Mouse (Mus musculus): ENCODE measurements at regions not wholly inside any gene's neighbourhood (a gene's known extent, or its start where the extent isn't known, plus 50 kb on each side); places are given as distances from the start of the nearest gene placed in this dataset.

DNA sequence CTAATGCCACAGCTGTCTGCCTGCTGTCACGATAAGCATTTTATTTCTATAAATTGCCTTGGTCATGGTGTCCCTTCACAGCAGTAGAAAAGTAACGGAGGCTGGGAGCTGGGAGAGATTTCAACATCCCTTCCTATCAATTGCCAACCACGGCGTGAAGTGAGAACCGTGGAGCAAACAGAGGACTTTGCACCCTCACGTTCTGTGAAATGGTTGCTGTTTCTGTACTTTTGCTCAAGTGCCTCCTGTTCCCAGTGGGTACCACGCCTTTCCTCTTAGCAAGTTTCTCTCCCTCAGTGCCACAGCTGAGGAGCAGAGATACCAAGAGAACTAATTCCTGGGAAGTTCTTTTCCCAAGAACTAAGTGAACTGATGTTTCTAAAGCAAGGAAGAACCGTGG is 99.6 kb upstream of the Hes1 start:
- no peak for DNase-seq

- no peak for DNase-seq
These were observed 95.4 kb upstream of the Hes1 start for GRCm38 (mm10) chr16:29968743-29969142.

- no peak for DNase-seq
These were observed 91.4 kb upstream of the Hes1 start for GRCm38 (mm10) chr16:29972741-29973141.

DNA sequence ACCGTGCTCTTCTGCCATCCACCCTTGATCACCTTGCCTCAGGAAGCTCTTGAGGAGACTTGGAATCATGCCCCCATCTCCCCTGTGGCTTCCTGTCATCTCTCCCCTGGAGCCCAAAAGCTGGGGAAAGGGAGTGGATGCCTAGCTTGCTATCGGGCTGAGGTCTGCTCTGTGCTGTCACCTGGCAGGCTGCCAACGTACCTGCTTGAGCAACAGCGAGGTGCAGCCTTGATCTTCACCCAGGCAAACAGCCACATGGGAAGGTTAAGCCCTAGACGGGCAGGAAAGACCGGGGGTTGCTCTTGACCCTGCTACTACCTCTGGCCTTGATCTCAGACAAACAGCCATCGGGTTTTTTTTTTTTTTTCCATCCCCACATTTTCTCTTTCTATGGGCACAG is 90.9 kb upstream of the Hes1 start:
- peak; percentile 21 for DNase-seq

DNA sequence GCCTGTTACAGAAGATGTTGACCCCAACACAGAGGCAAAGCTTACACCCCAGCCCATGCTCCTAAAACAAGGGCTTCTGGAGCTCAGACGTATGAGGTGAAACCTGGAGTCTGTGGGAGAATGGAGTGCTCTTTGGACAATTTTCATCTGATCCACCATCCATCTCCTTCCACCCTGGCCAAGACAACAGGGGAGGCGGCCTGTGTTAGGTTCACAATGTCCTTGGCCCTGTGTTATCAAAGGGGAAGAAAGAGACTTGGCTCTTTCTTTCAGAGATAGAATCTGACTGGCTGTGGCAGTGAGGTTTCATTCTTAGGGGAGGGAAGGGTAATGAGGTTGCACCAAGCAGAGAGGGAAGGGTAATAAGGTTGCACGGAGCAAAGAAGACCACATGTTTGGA is 88.4 kb upstream of the Hes1 start:
- no peak for DNase-seq

GRCm38 (mm10) chr16:29977011-29977410 is 87.2 kb upstream of the Hes1 start:
- no peak for DNase-seq

DNA sequence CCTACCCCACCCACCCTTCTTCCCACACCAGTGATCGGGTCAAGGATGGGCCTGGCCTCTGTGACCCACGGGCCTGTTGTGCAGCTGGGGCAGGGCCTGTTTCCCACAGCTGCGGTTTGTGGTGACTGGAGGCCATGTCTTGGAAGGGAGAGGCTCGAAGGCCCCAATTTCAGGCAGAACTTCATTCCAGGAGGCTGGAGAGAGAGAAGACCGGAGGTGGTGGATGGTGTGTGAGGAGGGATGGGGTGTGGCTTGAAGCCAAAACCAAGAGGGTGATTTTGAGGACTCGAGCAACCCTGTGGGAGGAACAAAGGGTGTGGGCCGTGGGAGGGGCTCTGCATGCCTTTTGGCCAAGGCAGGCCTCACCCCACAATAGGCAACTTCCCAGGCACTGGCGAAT is 86.5 kb upstream of the Hes1 start:
- peak; percentile 35 for DNase-seq

DNA sequence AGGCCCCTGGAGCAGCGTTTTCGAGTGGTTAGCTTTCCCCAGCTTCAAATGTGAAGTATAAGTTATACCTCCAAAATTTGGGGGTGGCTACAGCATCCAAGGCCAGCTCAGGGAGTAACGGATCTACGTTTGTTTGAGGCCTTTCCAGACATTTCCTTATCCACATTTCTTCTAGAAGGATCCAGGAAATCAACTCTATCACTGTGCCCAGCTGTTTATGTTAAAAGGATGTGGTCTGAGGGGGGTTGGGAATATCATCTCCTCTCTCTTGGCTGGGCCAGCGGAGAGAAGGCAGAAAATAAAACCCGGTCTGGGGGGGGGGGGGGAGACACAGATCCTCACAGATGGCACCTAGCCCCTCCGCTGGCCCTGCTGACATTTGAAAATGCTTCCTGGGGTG is 85.1 kb upstream of the Hes1 start:
- no peak for DNase-seq

- no peak for DNase-seq
These were observed 82.6 kb upstream of the Hes1 start for GRCm38 (mm10) chr16:29981543-29981942.

DNA sequence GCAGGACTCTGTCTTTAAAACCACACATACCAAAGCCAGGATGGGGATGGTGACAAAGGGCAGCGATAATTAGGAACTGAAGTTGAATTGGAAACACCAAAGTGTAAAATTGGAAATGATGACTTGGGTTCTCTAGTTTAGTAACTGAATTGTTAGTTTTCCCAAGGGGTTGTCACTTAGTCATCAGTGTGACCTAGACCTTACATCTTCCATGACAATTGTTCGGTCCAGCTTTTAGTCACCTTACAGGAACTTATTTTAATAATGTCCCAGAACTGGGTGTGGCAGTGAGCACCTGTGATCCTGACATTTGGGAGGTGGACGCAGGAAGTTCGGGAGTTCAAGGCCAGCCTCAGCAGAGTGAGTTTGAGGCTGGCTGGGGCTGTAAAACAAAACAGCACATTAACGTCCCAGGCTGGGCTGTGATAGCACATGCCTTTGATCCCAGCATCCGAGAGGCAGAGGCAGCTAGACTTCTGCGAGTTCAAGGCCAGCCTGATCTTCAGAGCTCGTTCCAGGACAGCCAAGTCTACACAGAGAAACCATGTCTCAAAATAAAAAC is 81.9 kb upstream of the Hes1 start:
- no peak for DNase-seq

GRCm38 (mm10) chr16:29983161-29983560 is 81.0 kb upstream of the Hes1 start:
- no peak for DNase-seq

DNA sequence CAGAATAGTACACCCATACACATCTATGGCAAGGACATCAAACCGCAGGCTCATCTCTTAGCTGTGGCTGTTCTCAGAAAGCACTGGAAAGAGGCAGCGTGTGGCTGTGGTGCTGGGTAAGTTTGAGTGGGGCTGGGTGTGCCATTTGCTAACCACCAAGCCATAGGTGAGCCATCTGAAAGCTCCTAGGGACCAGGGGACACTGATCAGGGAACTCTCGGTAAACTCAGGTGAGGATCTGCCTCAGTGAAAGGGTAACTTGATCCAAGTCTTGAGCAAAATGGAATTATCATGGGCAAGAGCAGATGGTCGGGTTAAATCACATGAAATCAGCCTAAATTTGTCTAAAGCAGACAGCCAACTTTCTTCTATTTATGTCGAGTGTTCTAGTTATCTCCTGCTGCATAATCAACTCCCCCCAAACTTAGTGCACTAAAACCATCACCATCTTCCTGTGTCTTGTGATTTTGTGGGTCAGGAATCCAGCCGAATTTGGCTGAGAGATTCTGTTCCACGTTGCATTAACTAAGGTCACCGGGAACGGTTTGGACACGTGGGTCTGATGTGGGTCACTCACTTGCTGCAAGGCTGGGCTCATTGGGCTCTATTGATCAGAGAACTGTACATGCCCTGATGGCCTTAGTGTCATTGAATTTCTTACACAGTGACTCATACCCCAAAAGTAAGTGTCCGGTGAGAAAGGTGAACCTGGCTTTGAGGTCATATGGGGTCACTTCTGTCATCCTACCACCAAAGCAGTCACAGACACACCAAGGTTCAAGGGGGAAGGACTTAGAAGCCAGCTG is 78.9 kb upstream of the Hes1 start:
- DNase-seq, result no peak

- no peak for DNase-seq
These were observed 76.6 kb upstream of the Hes1 start for GRCm38 (mm10) chr16:29987595-29987994.

- DNase-seq, result no peak
These were observed 76.2 kb upstream of the Hes1 start for GRCm38 (mm10) chr16:29987999-29988398.

GRCm38 (mm10) chr16:29989308-29989707 is 74.9 kb upstream of the Hes1 start:
- no peak for DNase-seq

GRCm38 (mm10) chr16:29990393-29990792 is 73.8 kb upstream of the Hes1 start:
- no peak for DNase-seq

GRCm38 (mm10) chr16:29990795-29991587 is 73.2 kb upstream of the Hes1 start:
- no peak for DNase-seq

- no peak for DNase-seq
These were observed 72.3 kb upstream of the Hes1 start for GRCm38 (mm10) chr16:29991876-29992380.

DNA sequence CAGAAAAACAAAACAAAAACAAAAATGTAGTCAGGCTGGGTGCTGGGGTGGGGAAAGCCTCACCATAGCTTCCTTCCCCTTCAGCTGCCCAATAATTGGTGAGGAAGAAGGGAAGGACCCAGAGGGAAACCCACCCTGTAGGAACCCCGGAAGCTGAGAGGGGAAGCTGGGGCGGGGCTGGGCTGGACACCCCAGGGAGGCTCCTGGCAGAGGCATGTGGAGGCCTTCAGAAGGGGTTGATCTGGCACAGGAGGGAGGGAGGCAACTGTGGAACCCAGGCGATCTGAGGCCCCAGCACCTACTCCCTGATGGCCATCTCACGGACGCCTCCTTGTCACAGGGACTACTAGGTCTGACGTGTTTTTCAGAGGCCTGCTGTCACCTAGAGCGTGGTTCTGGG is 71.1 kb upstream of the Hes1 start:
- DNase-seq, result no peak

GRCm38 (mm10) chr16:29993535-29993934 is 70.6 kb upstream of the Hes1 start:
- DNase-seq, result no peak

DNA sequence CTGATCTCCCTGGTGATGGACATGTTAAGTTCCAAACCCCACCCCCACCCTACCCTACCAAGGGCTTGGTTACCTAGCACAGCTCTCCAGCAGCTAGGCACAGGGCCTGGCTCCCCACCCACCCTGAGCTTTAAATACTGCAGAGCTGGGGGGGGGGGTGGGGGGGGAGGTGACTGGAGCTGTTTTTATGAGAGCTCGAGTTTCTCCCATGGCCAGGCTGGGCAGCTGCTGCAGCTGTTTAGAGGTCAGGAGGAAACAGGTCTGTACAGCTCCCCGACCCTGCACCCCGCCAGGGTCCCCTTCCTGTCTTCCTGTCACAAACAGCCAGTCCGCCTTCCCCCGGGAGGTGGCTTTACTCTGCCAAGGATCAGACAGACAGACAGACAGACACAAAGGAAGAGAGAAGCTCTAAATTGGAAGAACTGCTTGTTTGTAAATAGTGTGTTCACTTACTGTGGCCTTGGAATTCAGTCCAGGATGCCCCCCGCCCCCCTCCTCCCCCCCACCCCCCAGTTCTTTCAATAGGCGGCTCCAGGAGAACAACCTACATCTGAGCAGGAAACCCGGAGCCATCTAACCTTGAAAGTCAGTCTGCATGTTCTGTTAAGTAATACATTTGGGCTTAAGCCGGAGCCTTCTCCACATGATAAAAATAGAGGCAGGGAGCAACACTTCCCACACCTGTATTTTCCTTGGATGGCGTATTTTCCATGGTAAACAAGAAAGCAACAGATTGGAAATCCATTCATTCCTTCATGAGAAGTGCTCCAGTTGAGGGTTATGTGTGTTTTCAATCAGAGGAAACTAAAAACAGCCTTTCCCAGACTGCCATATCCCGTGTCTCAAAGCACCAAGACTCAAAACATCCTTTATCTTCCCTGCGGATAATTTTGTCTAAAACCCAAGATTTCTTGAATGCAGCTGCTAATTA is 67.8 kb upstream of the Hes1 start:
- no peak for DNase-seq

DNA sequence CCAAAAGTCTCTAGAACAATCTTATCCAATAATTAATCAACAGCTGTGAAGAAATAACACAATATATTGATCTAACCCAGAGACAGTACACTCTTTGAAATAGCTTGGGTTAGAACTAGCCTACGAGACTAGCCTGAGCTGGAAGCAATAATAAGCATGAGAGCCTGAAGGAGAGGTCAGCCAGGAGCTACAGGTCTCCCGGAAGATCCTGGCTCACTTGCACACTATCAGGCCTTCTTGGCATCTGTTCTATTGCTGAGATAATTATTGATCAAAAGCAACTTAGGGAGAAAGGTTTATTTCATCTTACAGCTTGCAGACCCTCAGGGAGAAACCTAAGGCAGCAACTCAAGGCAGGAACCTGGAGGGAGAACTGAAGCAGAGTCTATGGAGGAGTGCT is 64.0 kb upstream of the Hes1 start:
- no peak for DNase-seq

- DNase-seq, result no peak
These were observed 59.1 kb upstream of the Hes1 start for GRCm38 (mm10) chr16:30005124-30005523.

Measured in lung, postnatal 14 days (tissue).